Mouse (Mus musculus) erythroblast, adult 5-6 weeks (primary cell): ENCODE results near the gene Zfp986. TPM values are rescaled to one million over a fixed set of nuclear protein-coding genes. Genes with fewer than 3 reads are reported as not detected.
"Not testable (repeated sequence)": the region's sequence is repeated elsewhere in the genome, so short reads cannot be mapped to it uniquely, and the experiment has no call there.

ENCODE experiments used
- ATAC-seq: replicated peaks from 2 replicates; pipeline ENCODE4 v1.8.0; 2016; ENCODE audit warnings: moderate number of reproducible peaks, mild to moderate bottlenecking, moderate TSS enrichment, inconsistent platforms; ENCODE audit not compliant: poor library complexity, low FRiP score, severe bottlenecking
- total RNA-seq, 2 experiments: library from RNA; stranded (forward) in 1 of 2; stranded (reverse) in 1 of 2; fragments of 150-400 nt in 1 of 2; fragments of 200-764, 138-1000 nt in 1 of 2; gene quantifications; 2 replicates each; pipeline versions ENCODE4 v1.2.3 to v1.2.4; 2015 to 2017; ENCODE audit warnings: low replicate concordance in 2 of 2

Zfp986 gene
- total RNA-seq (2015; ENCODE audit: low replicate concordance) (not detected in 2 replicates), total RNA-seq (2017; ENCODE audit: low replicate concordance) (not detected in 2 replicates)

GRCm38 (mm10) chr4:145868494-145868893, at the start of gene Zfp986:
Zfp986 (plus strand) TSS chr4:145868794.
- ATAC-seq = not testable (repeated sequence)

GRCm38 (mm10) chr4:145819946-145820345, 48.6 kb upstream of the Zfp986 start:
- not testable (repeated sequence) for ATAC-seq

- not testable (repeated sequence) for ATAC-seq
Measured at GRCm38 (mm10) chr4:145825606-145826005, 43.0 kb upstream of the Zfp986 start.

- ATAC-seq = 0 out of 2 replicates have a peak, but pooled peaks have one; percentile 35
Measured at GRCm38 (mm10) chr4:145831328-145832062, 37.1 kb upstream of the Zfp986 start.

GRCm38 (mm10) chr4:145836300-145836862, 32.2 kb upstream of the Zfp986 start:
- ATAC-seq = peak; percentile 64; the same call in 1 of the 2 replicates

GRCm38 (mm10) chr4:145836863-145837440, 31.6 kb upstream of the Zfp986 start:
- peak; percentile 49 for ATAC-seq

GRCm38 (mm10) chr4:145846793-145847192, 21.8 kb upstream of the Zfp986 start:
- not testable (repeated sequence) for ATAC-seq

GRCm38 (mm10) chr4:145848183-145848890, 20.3 kb upstream of the Zfp986 start:
- not testable (repeated sequence) for ATAC-seq

GRCm38 (mm10) chr4:145848891-145849214, 19.7 kb upstream of the Zfp986 start:
- ATAC-seq = not testable (repeated sequence)

- peak; percentile 50; the same call in 1 of the 2 replicates for ATAC-seq
Measured at GRCm38 (mm10) chr4:145851421-145851820, 17.2 kb upstream of the Zfp986 start.

GRCm38 (mm10) chr4:145863872-145864271, 4.7 kb upstream of the Zfp986 start:
- not testable (repeated sequence) for ATAC-seq

Other genes with a start within 250 kb of the Zfp986 start
- not detected in 2 replicates for gene Zfp980, start 198.1 kb upstream of the Zfp986 start, total RNA-seq (2015; ENCODE audit: low replicate concordance)
- gene Zfp980, start 198.1 kb upstream of the Zfp986 start, total RNA-seq (2017; ENCODE audit: low replicate concordance) = not detected in 2 replicates
- not detected in 2 replicates for gene Zfp987, start 228.5 kb downstream of the Zfp986 start, total RNA-seq (2015; ENCODE audit: low replicate concordance)
- 0.28 TPM in 1 of 2 replicates, not detected in the other for gene Zfp987, start 228.5 kb downstream of the Zfp986 start, total RNA-seq (2017; ENCODE audit: low replicate concordance)